Mouse (Mus musculus) cerebellum, postnatal 14 days (tissue): ENCODE data around the gene Pkig.
A peak's percentile ranks its signal among the peaks of the same experiment; 100 is the strongest.
"Not testable (repeated sequence)": the region's sequence is repeated elsewhere in the genome, so short reads cannot be mapped to it uniquely, and the experiment has no call there.

ENCODE experiments used
- DNase-seq, 2 experiments: peaks; one replicate each; pipeline ENCODE4 v3.0.0; 2021; ENCODE audit warnings: mixed read lengths in 2 of 2

The Pkig gene

DNA sequence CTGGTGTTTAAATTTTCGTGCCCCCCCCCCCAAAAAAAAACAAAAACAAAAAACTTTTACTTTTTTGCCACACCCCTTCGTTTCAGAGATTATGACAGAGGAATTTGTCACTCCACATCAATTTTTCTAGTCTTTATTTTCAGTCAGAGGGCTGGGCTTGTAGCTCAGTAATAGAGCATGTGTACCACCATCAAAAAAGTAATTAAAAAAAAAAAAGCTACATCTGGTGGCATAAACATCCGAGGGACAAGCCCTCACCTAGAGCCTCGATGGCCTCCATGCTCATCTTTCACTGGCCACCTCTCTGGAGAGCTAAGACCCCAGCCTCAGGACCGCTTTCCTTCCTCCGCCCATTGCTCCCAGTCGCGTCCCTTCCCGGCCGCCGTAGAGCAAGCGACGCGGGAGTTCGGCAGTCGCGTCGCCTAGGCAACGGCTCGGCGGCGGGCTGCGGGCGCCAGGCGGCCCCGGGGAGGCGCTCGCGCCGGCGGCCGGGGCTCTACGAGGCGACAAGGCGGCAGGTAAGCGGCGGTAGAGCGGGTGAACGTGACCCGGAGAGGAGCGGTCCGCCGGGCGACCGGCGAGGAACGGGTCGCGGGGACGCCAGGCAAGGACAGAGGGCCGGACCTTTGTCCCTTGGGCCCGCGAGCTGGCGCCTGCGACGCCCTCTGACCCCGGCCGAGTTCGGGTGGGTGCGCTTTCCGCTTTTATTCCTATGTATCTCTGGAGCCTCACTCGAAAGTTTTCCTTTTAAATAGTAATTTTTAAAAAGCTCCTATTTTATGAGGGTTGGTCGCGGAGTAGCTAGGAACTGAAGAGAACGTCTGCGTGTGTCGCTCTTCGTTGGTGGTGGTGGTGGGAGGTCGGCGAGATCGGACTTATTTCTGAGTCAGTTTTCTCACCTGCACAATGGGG is at the start of gene Pkig:
Gene Pkig (plus strand): TSS at position 412 of the 912 bp plus-strand sequence.
- DNase-seq, result peak; percentile 90 to 92

DNA sequence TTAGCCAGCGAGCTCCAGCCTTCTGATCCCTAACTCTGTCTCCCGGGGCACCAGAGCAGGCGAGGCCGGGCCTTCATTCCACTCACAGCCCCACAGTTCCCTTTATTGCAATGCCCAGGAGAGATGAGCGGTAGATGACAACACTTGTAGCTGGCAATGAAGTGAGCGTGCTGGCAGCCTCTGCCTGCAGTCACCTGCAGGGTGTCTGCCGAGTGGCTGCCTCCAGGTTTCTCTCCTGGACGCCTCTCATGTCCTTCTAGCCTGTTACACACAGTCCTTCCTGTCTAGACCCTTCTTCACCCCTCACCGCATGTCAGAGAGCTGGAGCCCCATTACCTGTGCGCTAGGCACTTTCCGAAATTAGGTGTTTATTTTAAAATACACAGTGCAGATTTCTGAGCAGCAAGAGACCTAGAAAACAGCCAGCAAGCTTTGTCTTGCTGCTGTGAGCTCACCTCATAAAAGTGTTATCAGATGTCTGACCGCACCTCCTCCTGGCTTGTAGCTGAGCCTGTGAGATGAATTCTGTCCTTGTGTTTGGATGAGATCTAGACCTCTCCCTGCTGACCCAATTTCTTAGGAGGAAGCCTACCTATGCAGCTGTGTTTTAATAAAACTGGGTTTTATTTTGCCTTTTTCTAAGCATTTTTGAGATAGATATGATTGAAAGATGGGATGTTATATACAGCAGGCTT is 48.8 kb upstream of the Pkig start:
- peak in 1 of 2 experiments; percentile 32 for DNase-seq

DNA sequence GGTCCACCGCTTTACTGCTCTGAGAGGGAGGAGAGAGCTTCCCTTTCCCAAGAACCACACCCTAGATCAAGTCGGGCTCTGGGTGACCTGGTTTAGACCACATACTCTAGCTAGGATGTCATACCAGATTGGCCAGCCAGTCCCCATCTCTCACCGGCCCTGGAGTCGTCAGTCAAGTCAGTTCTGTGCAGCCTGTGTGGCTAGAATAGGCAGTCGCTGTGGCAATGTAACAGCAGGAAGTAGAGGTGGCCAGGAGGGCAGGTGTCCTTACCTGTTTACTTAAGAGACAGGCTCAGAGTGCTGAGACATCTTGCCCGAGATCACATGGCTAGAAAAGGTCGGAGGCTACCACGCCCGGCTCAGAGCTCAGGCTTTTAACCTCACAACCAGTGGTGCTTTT is 47.0 kb upstream of the Pkig start:
- no peak for DNase-seq

DNA sequence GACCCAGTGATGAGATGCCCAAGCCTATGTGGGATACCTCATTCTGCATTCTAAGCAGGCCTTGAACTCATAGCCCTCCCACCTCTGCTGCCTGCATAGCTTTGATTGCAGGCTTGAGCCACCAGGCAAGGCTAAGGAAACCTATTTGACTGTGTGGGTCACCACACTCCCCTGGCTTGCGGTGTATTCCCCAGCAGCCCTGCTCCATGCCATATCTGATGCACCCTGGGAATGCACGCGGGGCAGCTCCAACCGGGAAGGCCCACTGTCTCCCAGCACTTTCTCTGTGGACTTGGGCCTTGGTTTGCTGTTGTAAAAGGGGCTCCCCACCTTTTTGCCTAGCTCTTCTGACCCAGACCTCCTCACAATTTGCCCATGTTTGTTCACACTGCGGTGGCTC is 45.0 kb upstream of the Pkig start:
- DNase-seq, result no peak

DNA sequence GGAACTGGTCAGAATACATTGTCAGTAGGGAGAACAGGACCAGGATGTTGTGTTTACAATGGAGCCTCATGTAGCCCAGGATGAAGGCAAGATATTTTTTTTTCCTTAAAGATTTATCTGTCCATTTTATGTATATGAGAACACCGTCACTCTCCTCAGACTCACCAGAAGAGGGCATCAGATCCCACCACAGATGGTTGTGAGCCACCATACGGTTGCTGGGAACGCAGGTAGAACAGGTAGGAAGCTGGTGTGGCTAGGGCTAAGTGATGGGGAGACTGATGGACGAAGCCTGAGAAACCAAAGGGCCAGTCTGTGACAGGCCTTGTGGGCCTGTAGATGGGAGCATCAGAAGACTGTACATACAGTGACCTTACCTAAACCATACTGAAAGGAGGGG is 44.2 kb upstream of the Pkig start:
- DNase-seq, result no peak

DNA sequence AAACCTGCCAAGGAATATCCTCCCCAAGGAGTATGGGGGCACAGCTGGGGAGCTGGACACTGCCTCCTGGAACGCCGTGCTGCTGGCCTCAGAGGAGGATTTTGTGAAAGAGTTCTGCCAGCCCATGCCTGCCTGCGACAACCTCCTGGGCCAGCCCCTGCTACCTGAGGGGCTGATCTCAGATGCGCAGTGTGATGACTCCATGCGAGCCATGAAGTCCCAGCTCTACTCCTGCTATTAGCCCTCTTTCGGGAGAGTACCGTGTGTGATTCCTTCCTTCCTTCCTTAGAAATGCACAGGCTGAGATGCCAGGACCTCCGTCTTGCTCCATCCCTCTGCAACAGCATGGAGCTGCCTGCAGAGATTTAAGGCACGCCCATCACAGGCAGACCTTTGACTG is 42.8 kb upstream of the Pkig start:
- no peak for DNase-seq

DNA sequence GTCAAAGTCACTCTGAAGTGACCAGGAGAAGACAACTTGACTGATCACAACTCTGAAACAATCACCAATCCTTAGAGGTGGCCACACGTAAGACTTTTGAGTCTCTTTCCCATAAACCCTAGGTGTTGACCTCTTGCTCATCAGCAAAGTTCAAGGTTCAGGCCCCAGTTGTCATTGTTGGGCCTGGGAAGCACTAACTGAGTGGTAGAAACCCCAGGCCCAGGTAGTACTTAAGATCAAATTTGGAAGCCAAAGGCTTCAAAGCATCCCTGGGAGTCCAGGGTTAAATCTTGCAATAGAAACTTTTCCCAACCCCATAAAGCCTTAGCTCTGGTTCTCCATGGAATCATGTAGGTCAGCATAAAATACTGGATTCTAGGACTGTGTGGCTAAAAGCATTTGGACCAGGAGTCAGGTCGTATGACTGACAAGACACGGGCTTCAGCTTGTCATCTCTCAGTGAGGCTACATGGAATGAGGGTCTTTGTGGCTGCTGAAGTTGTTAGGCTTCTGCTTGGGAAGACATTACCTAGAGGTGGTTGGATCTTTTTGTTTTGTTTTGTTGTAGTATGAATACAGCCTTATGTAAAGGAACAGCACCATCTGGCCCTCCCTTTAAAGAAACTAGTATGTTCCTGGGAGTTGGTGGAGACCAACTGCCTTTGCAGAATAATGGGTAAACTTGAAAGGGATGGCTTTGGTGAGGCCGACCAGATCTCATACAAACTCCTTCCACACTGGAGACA is 42.1 kb upstream of the Pkig start:
- no peak for DNase-seq

DNA sequence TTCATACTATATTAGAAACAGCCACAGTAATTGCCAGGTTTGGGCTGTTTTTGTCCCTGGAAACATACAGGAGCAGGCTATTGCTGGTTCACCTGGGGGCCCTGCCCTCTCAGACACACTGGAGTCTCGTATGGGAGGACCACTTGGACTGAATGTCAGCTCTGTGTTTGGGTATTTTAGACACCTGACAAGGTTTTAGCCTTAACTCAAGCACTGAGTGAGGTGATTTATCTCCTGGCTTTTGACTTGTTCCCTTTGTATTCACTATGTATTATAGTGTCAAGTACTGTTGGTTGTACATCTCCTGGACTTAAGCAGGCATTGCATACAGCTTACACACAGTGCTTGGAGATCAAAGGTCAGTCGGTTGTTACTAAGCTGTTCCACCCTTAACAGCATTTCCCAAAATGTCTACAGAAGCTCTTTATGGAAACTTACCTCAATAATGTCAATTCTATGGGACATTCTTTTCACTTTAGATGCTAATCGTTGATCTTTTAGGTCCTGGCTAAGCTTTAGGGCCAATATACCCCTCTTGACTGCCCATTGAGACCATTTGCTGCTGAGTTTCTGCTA is 41.4 kb upstream of the Pkig start:
- DNase-seq, result no peak

DNA sequence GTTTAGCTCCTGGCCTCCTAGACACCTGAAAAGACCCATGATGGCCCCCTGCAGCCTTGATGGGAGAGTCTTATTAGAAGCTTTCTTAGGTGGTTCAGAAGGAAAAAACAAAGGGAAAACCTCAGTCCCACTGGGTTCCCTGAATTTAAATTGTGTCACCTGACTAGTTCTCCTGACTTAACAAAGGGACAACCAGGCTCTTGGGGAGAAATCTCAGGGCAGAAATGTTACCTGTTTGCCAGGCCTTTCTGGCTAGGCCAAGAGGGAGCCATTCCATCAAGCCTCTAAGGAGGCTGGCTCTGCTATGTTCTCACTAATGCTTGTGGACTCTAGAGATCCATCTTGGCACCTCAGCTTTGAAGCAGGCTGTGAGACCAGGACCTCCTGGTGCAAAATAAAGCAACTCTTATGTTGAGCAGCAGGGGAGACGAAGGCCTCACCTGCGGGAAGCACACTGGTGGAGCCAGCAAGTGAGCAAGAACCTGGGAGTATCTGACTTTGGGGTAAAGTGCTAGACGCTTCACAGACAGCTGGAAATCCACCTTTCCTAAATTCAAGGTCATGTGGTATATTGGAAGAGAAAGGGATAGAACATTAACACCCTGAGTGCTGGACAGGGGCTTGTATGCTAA is 40.8 kb upstream of the Pkig start:
- no peak for DNase-seq

DNA sequence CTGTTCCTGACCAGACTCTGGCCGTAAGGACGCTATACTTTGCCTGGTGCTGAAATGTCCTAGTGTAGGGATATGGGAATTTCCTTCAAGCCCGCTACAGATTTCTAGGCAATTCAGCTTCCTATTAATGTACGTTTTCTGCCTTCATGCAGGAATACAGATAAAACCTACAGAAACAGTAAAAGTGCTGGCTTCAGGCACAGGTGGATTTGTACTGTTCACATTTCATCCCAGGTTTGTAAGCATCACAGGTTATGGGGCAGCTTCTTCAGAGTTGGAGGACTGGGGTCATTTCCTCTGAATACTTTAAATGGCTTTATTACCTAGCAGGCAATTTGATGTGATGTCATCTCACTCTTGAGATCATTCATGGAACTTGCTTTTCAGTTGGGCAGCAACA is 40.3 kb upstream of the Pkig start:
- DNase-seq, result no peak

DNA sequence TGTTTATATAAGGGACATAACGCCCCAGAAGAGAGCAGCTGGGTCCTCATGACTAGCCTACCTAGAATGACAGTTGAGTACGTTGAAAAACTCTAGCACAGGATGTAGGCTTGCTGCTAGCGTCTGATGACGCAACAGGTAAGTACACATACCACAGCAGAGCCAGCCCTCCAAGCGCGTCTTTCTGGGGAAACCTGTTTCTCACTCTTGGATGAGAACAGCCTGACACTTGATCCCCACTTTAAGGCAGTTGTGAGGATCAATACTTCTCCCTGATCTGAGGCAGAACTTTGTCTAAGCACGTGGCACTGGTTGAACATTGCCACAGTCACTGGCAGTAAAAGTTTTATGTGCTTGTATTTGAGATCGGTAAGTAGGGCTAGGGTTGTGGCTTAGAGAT is 37.7 kb upstream of the Pkig start:
- no peak for DNase-seq

DNA sequence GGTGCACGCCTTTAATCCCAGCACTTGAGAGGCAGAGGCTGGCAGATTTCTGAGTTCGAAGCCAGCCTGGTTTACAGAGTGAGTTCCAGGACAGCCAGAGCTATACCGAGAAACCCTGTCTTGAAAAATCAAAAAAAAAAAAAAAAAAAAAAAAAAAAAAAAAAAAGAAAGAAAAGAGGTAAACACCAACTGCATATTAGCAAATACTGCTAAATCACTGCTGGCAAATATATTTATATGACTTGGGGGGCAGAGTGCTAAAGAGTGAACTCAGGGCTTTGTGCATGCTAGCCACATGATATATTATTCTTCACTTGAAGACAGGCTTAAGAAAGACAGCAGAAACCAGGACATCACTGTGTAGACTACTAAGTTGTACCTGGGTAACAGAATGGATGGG is 36.8 kb upstream of the Pkig start:
- DNase-seq, result not testable (repeated sequence)

DNA sequence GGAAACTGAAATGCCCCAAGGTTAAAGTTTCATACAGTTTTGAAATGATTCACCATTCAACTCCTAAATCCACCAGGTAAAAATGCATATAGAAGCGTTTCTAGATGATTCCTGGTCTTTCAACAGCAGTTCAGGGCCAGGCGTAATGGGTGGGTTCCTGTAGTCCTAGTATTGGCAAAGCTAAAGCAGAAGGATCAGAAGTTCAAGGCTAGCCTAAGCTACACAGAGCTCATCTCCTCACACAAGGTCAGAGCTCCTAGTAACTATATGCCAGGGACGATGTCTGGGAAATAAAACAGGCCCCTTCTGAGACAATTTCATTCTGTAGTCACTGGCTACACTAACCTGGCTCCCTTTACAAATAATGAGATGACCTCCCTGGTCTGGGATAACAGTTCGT is 27.0 kb upstream of the Pkig start:
- no peak for DNase-seq

DNA sequence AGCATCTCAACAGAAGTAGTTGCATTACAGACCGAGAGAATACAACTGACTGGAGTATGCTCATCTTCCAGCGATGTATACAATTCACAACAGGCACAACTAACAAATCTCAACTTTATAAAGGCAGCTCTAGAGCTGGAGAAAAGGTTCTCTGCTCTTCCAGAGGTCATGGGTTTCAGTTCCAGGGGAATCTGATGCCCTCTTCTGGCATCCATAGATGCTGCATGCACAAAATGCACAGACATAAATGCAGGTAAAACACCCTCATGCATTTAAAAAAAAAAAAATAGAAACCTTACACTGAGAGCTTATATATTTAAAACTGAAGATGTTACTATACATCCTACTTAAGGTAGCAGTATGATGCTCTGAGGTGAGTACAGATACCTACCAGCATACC is 26.5 kb upstream of the Pkig start:
- DNase-seq, result no peak

DNA sequence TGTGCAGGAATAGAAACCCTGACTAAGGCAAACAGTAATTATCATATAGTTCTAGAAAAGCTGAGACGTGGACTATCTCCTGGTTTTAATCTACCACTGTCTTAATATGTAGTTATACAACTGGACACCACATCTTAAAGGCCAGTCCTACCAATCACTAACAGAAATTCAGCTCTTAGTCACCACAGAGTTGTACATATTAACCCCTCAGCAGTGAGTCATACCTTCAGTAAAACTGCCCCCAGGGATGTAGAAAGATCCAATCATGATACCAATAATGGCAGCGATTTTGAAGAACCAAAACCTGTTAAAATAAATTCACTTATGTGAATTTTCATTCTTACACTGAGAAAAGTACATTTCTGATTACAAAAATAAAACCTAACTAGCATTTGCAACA is 24.0 kb upstream of the Pkig start:
- DNase-seq, result no peak

DNA sequence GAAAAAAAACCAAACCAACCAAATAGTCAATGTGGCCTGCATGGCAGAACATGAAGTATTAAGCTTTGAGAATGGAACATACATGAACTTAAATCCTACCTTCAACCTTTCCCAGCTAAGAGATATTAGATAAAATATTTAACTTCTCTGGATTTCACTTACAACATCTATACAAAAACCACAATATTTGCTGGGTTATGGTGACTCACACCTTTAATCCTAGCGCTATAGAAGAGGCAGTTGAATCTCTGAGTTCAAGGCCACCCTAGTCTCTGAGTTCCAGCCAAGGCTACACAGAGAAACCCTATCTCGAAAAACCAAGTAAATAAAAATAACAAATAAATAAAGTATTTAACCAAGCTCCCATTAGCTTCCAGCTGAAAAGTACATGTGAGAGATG is 22.1 kb upstream of the Pkig start:
- no peak for DNase-seq

DNA sequence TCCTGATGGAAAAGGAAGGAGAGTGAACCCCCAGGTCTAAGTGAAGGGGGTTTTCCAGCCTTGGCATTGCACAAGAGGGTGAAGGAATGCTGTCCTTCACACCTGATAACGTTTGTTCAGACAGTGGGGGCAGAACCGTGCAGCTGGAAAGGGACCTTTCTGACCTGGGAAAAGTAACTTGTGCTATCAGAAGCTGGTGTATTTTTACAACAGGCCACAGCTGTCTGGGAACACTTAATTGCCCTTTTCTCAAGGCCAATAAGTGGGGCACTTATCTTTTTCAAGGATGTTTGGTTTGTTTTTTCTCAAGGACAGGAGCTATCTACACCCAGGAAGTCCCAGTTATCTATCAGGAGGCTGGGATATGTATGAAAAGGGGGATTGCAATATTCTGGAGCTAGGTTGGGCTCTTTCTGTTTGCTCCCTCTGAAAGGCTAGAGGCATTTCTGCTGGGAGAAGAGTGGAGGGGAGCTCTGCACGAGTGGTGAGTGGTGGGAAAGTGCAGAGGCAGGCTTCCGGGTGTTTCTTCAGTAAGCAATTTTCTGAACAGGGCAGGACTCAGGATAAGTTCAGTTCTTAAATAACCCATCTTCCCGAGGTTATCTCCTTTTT is 20.4 kb upstream of the Pkig start:
- DNase-seq, result no peak

DNA sequence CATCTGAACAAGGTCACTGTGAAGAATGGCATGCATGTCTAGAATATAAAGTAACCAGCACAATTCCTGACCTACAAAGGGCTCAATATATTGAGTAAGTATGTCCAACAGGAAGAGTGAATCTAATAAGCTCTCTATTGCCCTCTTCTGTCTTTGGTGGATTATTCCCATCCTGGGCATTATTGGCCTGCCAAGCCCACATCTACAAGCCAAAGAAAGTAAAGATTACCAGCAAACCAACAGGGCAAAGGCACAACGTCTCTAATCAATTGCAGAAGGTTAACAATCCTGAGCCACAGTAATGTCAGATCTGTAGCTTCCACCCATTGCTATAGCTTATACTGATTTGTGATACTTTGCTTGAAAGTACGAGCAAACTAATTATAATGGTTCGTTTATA is 17.7 kb upstream of the Pkig start:
- DNase-seq, result no peak

DNA sequence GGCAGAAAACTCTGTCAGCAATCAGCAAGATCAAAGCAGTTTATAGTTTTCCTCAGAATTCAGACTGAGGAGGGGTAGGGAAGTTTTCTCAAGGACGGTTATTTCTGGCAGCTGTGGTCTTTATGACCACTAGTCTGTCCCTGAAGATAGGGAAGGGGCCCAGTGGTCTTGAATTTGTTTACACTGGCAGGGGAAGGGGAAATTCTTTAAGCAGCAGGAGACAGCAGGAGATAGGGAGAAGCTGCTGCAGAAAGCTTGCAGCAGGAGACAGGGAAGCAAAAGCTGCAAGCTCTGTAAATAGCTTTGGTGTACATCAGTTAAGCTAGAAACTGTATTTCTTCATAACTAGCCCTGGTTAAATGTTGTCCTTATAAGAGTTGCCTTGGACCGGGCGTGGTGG is 16.5 kb upstream of the Pkig start:
- DNase-seq, result no peak

DNA sequence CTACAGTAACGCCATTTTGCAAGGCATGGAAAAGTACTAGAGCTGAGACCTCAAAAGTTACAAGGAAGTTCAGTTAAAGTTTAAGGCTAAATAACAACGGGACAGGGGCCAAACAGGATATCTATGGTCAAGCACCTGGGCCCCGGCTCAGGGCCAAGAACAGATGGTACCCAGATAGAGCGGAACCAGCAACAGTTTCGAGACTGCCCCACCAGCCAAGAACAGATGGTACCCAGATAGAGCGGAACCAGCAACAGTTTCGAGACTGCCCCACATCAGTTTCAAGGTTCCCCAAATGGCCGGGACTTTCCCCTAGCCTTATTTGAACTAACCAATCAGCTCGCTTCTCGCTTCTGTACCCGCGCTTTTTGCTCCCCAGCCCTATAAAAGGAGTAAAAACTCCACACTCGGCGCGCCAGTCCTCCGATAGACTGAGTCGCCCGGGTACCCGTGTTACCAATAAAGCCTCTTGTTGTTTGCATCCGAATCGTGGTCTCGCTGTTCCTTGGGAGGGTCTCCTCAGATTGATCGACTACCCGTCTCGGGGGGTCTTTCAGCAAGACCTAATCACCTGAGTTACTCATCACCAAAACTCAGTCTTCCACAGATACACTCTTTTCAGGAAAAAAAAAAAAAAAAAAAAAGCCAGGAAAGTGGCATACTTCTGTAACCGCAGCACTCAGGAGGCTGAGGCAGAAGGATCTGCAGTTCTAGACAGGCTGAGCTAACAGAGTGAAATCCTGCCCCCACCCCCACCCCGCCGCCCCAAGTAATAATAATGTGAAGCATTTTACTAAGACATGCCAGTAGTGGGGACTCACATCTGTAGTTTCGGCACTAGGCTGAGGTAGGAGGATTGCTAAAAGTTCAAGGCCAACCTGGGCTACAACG is 15.3 kb upstream of the Pkig start:
- DNase-seq, result peak; percentile 55

DNA sequence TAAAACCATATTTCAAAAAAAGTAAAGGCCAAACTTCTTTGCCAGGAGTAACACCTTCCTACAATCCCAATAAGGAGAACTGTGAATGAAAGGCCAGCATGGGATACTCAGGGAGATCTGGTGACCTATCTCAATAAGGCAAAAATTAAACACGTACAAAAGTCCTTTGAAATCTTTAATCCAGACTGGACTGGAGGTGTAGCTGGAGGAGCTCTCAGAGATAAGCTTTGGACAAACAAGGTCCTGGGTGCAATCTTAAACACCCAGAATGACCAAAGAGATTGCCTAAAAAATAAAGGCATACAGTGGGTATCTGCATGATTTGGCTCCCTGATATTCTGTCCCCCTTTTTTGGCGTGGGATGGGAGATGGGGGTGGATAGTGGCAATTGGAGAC is 14.6 kb upstream of the Pkig start:
- DNase-seq, result no peak
